Mouse (Mus musculus) spleen, adult 2 months (tissue): ENCODE data around the gene Srpk2.

ENCODE experiments used
- CTCF ChIP-seq: fragments of 200-500 bp; IDR thresholded peaks from 2 replicates; pipeline ENCODE4 v1.5.1; 2011; ENCODE audit warnings: mild to moderate bottlenecking, inconsistent platforms; ENCODE audit not compliant: insufficient read depth, insufficient read length, insufficient replicate concordance; ENCODE audit errors: extremely low read depth
- POLR2A ChIP-seq: fragments of 200-500 bp; IDR thresholded peaks from 2 replicates; pipeline ENCODE4 v1.6.1; 2011; ENCODE audit warnings: low read depth, low read length, inconsistent platforms

DNA sequence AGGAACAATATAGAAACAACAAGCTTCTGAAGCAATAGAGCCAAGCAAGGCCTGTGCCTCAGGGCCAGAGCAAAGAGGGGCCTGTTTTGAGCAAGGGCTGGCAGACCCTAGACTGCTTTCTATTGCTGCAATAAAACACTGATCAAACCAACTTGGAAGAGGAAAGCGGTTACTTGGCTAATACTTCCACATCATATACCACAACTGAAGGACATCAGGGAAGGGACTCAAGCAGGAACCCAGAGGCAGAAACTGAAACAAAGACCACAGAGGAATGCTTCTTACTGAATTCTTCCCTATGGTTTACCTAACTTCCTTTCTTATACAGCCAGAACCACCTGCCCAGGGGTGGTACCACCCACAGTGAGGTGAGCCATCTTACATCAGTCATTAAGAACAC, 162.8 kb downstream of the Srpk2 start:
- TF ChIP-seq CTCF (no peak), POLR2A (no peak)
